Mouse (Mus musculus): ENCODE measurements around the gene Rbm5. TPM values are rescaled to one million over a fixed set of nuclear protein-coding genes. Genes with fewer than 3 reads are reported as not detected.

The Rbm5 gene
- polyA plus RNA-seq, 1 experiment: 138 TPM

DNA sequence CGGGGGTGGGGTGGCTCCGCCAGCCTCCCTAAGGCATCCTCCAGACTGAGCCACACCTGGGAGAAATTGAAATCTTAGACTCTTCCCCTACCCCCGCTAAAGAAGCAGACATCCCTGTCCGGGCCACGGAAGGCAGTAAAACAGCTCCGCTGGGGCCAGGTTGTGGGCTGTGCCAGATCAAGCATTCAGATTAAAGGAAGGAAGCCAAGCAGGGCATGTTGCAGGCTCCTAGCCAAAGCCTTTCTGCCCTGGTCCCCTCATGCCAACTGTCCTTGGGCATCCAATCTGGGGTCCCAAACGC is 34.7 kb downstream of the Rbm5 start:
- H3K4me1 ChIP-seq (ENCODE audit: control insufficient read depth, insufficient read depth, low read length): no peaks in the 10 kb centered on the region
- H3K4me3 ChIP-seq (ENCODE audit: insufficient read depth, low read length): no peak overlapping the region
- H3K27ac ChIP-seq (ENCODE audit: insufficient read depth, low read length): no peak overlapping the region

DNA sequence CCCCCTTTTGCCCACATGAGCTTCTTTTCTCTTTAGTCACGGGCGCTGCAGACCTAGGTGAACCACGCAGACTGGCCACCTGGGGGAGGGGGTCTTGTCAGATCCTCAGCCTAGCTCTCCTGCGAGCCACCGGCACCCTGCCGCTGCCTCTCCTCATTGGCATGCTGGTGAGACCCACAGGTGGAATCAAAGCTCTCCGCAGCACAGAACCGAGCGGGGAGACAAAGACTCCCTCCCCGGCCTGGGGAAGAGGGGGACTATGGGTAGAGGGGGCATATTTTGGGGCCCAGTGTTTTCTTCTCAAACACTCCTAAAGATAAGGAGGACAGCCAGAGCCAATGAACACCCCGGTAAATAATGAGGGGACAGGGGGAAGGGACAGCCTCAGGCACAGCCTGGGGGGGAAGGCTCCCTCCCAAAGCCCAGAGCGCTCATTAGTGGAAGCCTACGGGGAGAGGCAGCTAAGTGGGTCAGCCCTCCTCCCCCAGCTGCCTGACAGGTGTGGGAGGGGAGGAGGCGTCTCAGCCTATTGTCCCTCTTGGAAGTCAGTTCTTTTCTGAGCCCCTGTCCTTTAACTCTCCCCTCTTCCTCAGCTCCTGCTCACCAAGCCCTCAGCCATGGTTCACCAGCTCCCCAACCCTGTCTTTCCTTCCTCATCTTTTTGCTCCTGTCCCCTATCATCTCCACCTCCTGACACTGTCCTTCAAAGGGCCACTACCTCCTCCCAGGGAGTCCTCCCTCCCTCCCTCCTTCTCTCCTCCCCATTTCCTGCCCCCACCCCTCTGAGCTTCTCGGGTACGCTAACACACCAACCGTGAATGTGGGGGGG is 35.2 kb downstream of the Rbm5 start:
- no peaks in the 10 kb centered on the region for H3K4me1 ChIP-seq (ENCODE audit: control insufficient read depth, insufficient read depth, low read length)
- no peak overlapping the region for H3K27ac ChIP-seq (ENCODE audit: insufficient read depth, low read length)
- H3K4me3 ChIP-seq (ENCODE audit: insufficient read depth, low read length): no peak overlapping the region
- TF ChIP-seq CTCF (IDR thresholded peaks at IDR 0.05; ENCODE audit: extremely low read depth, insufficient read depth, low read length) (no peak), POLR2A (IDR thresholded peaks at IDR 0.05; ENCODE audit: extremely low read depth, insufficient read depth, low read length) (no peak)

More for the DNA sequence above, 34.7 kb downstream of the Rbm5 start:
- TF ChIP-seq POLR2A (IDR thresholded peaks at IDR 0.05; ENCODE audit: extremely low read depth, insufficient read depth, low read length): no peak
- no peak for TF ChIP-seq CTCF (IDR thresholded peaks at IDR 0.05; ENCODE audit: extremely low read depth, insufficient read depth, low read length)

DNA sequence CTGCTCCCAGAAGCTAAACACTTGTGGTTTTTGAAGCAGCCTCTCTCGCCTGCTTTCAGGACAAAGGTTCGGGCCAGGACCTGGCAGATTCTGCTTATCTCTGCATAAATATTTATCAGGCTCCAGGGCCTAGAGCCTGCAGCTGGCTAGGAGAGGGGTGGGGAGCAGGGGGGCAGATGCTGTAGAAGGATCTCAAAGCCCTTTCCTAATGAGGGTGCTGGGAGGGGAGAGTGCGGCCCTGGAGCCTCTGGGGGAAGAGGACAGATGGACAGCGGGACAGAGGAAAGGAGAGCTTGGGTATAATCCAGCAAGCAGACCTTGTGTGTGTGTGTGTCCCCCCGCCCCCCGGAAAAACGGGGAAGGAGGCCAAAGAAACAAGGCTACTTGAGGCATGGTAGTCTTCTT is 36.2 kb downstream of the Rbm5 start:
- H3K4me1 ChIP-seq (ENCODE audit: control insufficient read depth, insufficient read depth, low read length): no peaks in the 10 kb centered on the region
- H3K27ac ChIP-seq (ENCODE audit: insufficient read depth, low read length): no peak overlapping the region

DNA sequence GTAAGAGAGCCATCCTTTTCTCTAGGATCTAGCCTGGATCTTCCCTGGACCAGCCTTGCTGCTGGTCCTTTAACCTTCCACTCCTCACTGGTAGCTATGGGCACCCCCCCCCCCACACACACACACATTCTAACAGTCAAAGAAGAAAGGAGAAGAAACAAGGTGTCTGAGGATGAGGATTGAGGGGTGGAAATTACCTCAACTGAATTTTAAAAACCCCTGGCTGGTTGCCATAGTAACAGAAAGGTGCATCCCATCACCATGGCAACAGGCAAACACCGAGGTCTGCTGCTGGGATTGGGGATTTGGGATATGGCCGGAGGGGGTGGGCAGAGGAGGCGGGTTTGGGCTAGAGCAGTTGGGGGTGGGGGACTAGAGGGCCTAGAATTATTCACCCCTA is 41.1 kb downstream of the Rbm5 start:
- H3K27ac ChIP-seq (ENCODE audit: insufficient read depth, low read length): no peak overlapping the region
- no peak overlapping the region for H3K4me3 ChIP-seq (ENCODE audit: insufficient read depth, low read length)
- TF ChIP-seq POLR2A (IDR thresholded peaks at IDR 0.05; ENCODE audit: extremely low read depth, insufficient read depth, low read length) (no peak), CTCF (IDR thresholded peaks at IDR 0.05; ENCODE audit: extremely low read depth, insufficient read depth, low read length) (no peak)
- H3K4me1 ChIP-seq (ENCODE audit: control insufficient read depth, insufficient read depth, low read length): no peaks in the 10 kb centered on the region

More for the DNA sequence above, 36.2 kb downstream of the Rbm5 start:
- no peak for TF ChIP-seq CTCF (IDR thresholded peaks at IDR 0.05; ENCODE audit: extremely low read depth, insufficient read depth, low read length)
- TF ChIP-seq POLR2A (IDR thresholded peaks at IDR 0.05; ENCODE audit: extremely low read depth, insufficient read depth, low read length): no peak
- H3K4me3 ChIP-seq (ENCODE audit: insufficient read depth, low read length): no peak overlapping the region

DNA sequence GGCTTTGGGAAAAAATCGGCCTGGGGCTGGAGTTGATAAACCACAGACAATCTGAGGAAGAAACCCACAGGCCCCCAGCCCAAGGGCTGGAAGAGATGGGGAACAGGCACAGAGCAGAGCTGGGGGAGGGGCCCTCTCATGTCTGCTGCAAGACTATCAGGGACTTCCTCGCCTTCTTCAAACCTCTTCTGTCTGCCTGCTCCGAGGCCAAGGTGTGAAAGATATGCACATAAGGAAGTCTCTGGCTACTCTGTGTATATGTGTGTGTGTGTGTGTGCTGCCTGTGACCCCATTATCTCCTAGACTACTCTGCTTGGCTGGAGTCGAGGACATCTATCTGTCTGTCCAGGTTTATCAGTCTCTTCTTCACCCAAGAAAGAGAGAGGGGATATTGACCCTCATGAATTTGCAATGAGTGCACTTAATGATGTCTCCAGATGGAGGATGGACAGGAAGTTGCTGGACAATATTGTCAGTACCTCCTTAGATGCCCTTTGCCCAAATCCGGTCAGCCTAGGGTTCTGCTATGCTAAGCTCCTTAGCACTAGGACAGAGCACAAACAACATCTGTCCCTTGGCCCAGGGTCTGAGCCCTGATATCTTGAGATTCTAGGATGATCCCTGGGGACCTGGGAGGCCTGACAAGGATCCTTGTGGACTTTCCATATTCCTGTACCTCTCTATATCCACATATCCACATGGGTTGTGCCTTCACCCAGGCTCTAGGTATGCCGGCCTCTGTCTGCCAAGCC is 41.7 kb downstream of the Rbm5 start:
- TF ChIP-seq CTCF (IDR thresholded peaks at IDR 0.05; ENCODE audit: extremely low read depth, insufficient read depth, low read length) (no peak), POLR2A (IDR thresholded peaks at IDR 0.05; ENCODE audit: extremely low read depth, insufficient read depth, low read length) (no peak)
- H3K4me3 ChIP-seq (ENCODE audit: insufficient read depth, low read length): no peak overlapping the region
- H3K27ac ChIP-seq (ENCODE audit: insufficient read depth, low read length): no peak overlapping the region
- no peaks in the 10 kb centered on the region for H3K4me1 ChIP-seq (ENCODE audit: control insufficient read depth, insufficient read depth, low read length)

DNA sequence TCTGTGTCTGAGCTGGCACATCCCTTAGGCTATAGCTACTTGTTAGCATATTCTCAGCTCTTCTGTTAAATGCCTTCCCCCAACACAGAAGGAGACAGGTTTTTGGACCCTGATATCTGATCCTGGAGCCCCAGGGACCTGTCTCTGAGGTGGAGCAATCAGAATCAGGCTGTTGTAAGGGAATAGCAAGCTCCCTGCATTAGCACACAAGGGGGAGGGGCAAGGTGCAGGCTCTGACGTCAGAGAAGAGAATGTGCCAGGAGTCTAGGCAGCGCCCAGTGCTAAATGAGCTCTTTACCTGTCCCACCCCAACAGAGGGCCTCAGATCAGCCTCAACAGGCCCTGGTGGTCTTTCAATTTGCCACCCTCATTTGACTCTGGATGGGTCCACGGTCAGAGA is 43.8 kb downstream of the Rbm5 start:
- Histone ChIP-seq H3K4me1 (ENCODE audit: control insufficient read depth, insufficient read depth, low read length) (no peaks in the 10 kb centered on the region), H3K27ac (ENCODE audit: insufficient read depth, low read length) (no peak overlapping the region), H3K4me3 (ENCODE audit: insufficient read depth, low read length) (no peak overlapping the region)
- TF ChIP-seq CTCF (IDR thresholded peaks at IDR 0.05; ENCODE audit: extremely low read depth, insufficient read depth, low read length) (no peak), POLR2A (IDR thresholded peaks at IDR 0.05; ENCODE audit: extremely low read depth, insufficient read depth, low read length) (no peak)

DNA sequence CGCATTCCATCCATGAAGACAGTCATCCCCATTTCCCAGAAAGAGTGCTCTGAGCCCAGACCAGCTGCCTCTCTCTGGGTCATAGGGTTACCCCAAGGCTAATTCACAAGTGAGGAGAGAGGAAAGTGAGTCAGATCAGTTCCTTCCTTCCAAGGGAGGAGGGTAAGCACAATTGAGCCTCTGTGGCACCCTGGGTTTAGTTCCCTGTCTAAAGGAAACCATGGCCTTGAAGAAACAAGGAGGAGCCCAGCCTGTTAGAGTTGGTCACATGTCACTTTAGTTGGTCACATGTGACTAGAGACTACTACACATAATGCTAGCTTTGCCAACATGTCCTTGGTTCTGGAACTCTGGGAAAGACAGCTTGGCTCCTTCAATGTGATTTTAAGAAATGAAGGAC is 46.0 kb downstream of the Rbm5 start:
- Histone ChIP-seq H3K4me1 (ENCODE audit: control insufficient read depth, insufficient read depth, low read length) (no peaks in the 10 kb centered on the region), H3K27ac (ENCODE audit: insufficient read depth, low read length) (no peak overlapping the region), H3K4me3 (ENCODE audit: insufficient read depth, low read length) (no peak overlapping the region)
- TF ChIP-seq CTCF (IDR thresholded peaks at IDR 0.05; ENCODE audit: extremely low read depth, insufficient read depth, low read length) (no peak), POLR2A (IDR thresholded peaks at IDR 0.05; ENCODE audit: extremely low read depth, insufficient read depth, low read length) (no peak)

DNA sequence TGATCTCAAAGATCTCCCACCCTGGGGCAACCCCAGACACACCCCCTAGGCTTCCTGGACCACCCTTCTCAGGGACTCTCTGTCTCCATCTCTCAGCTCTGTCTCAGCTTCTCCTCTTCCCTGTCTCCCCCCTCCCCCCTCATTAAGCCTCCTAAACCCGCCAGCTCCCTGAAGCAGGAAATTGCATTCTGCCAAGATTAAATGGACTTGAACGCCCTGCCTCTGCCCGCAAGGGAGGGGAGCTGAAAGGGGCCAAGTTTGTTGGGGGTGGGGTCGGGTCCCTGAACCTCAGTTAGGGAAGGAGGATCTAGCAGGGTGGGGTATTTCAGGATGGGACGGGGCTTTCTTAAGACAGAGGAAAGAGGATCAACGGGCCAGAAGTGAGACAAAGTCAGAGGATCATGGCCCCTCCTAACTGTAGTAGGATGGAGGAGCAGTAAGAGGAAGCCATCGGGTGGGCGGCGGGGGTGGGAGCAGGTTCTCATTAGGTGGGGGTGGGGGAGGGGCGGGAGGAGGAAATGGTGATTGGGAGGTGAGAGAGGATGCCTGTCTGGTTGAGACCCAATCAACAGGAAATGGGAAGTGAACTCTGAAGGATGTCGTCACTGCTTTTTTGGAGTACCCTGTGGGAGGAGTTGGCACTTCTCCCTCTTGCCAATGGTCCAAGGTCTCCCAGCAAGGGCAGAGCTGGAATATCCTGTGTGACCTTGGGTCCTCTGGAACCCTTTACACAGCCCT is 46.8 kb downstream of the Rbm5 start:
- no peaks in the 10 kb centered on the region for H3K4me1 ChIP-seq (ENCODE audit: control insufficient read depth, insufficient read depth, low read length)
- H3K27ac ChIP-seq (ENCODE audit: insufficient read depth, low read length): no peak overlapping the region
- no peak for TF ChIP-seq POLR2A (IDR thresholded peaks at IDR 0.05; ENCODE audit: extremely low read depth, insufficient read depth, low read length)
- TF ChIP-seq CTCF (IDR thresholded peaks at IDR 0.05; ENCODE audit: extremely low read depth, insufficient read depth, low read length): no peak
- H3K4me3 ChIP-seq (ENCODE audit: insufficient read depth, low read length): no peak overlapping the region

DNA sequence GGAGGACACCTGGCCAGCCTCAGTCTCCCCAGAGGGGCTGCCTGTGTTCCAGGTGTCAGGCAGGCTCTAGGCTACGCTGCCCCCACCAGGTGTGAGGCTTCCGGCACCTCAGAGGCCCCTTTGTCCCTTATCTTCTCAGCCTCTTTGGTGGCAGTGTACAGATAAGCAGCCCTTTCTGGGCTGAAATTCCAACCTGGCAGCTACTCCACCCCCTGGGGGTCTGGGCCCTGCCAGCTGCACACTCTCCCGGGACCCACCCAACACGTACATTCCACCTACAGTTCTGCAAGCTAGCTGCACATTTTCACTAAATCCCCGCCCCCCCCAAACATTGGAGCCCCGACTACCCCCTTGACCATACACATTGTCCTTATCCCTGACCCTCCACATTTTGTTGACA is 47.5 kb downstream of the Rbm5 start:
- H3K27ac ChIP-seq (ENCODE audit: insufficient read depth, low read length): no peak overlapping the region
- TF ChIP-seq POLR2A (IDR thresholded peaks at IDR 0.05; ENCODE audit: extremely low read depth, insufficient read depth, low read length) (no peak), CTCF (IDR thresholded peaks at IDR 0.05; ENCODE audit: extremely low read depth, insufficient read depth, low read length) (no peak)

More for the DNA sequence above, 47.5 kb downstream of the Rbm5 start:
- H3K4me1 ChIP-seq (ENCODE audit: control insufficient read depth, insufficient read depth, low read length): no peaks in the 10 kb centered on the region
- H3K4me3 ChIP-seq (ENCODE audit: insufficient read depth, low read length): no peak overlapping the region

Measured in cortical plate, adult 2 months (tissue).